12 mouse cellular contexts compared by ENCODE assay signal in genomic region chr8:47431263-47431662, GRCm38 (mm10). TPM values are rescaled to one million over a fixed set of nuclear protein-coding genes. Genes with fewer than 3 reads are reported as not detected.
DNase-seq lines count a peak whose midpoint lies in the region; ATAC-seq and TF ChIP-seq lines count a peak whose summit lies in the region.
"Had no signal": no experiment of that assay in that cellular context is flagged by ENCODE, and none has a peak within 500 bp of the region (broad histone marks: within the 10 kb centered on the region; RNA-seq: fewer than 3 reads in every experiment).

No protein-coding gene starts in this region.

- H3K4me3 ChIP-seq in midbrain, embryonic 15.5 days: no peak overlapping the region
- H3K4me3 ChIP-seq: gastrocnemius, adult 2 months; heart, embryonic 15.5 days; myocyte had no signal

- TF ChIP-seq CTCF in brain, embryonic 14.5 days (IDR thresholded peaks at IDR 0.05; ENCODE audit: borderline replicate concordance, extremely low read depth, insufficient read depth, insufficient read length): no peak

- H3K9ac ChIP-seq in midbrain, embryonic 15.5 days: no peak overlapping the region
- H3K9ac ChIP-seq: heart, embryonic 15.5 days; liver, embryonic 14.5 days had no signal

- WGBS in midbrain, embryonic 15.5 days: 67% methylated on average over 4 of the region's 4 CpGs

- peak; percentile 74 for ATAC-seq in midbrain, embryonic 15.5 days (replicated peaks)

- H3K36me3 ChIP-seq in midbrain, embryonic 15.5 days (replicated peaks): no peaks in the 10 kb centered on the region
- H3K36me3 ChIP-seq: heart, embryonic 15.5 days had no signal

- no peak overlapping the region for H3K4me2 ChIP-seq in midbrain, embryonic 15.5 days
- H3K4me2 ChIP-seq: heart, embryonic 15.5 days had no signal

- no peak for TF ChIP-seq POLR2A in brain, embryonic 14.5 days (IDR thresholded peaks at IDR 0.05; ENCODE audit: borderline replicate concordance, extremely low read depth, insufficient read depth, insufficient read length, poor library complexity, severe bottlenecking)

- no peaks in the 10 kb centered on the region for H3K4me1 ChIP-seq in midbrain, embryonic 15.5 days
- H3K4me1 ChIP-seq: heart, embryonic 15.5 days had no signal

- no peaks in the 10 kb centered on the region for H3K27me3 ChIP-seq in midbrain, embryonic 15.5 days (replicated peaks)
- H3K27me3 ChIP-seq: heart, embryonic 15.5 days had no signal

- no peaks in the 10 kb centered on the region for H3K9me3 ChIP-seq in midbrain, embryonic 15.5 days
- H3K9me3 ChIP-seq: heart, embryonic 15.5 days had no signal

- H3K27ac ChIP-seq in midbrain, embryonic 15.5 days: no peak overlapping the region
- H3K27ac ChIP-seq: gastrocnemius, adult 2 months; heart, embryonic 15.5 days; liver, embryonic 14.5 days had no signal

- DNase-seq in layer of hippocampus, adult 11-12 months (ENCODE audit: low spot score): peak; percentile 32
- no peak for DNase-seq in layer of hippocampus, adult 9-10 months (ENCODE audit: low spot score)
- peak; percentile 86 for DNase-seq in brain, embryonic 14.5 days (ENCODE audit: low read depth)
- DNase-seq in frontal cortex, postnatal 10 days (ENCODE audit: low spot score in 2 of 2): peak; percentile 39 to 65
- DNase-seq in adrenal gland, adult (ENCODE audit: inconsistent age in 2 of 2, low spot score in 1 of 2): no peak
- DNase-seq in embryo, embryonic 10.5 days (ENCODE audit: low spot score): no peak
- DNase-seq in kidney, postnatal 10 days: no peak
- DNase-seq: gastrocnemius, adult 2 months had no signal

RNA-seq across cellular contexts. Expression of gene Stox2, which starts 14.9 kb away (rescaled TPM):
- 23.8 and 44.9 TPM in 2 replicates for polyA plus RNA-seq in brain, embryonic 14.5 days (2012; rRNA removed)
- polyA plus RNA-seq in midbrain, embryonic 15.5 days (2015; fragmentation: Nextera tagmentation; extraction: Ambion mirVana): 51.3 and 51.9 TPM in 2 replicates
- polyA plus RNA-seq: myocyte had no signal

Comparison
In these comparisons a context has a peak if more than half of its experiments do, and no peak if none do; other contexts are left out.
1. DNase-seq: peak in layer of hippocampus, adult 11-12 months (single experiment), brain, embryonic 14.5 days (single experiment) and frontal cortex, postnatal 10 days (2 of 2); none in layer of hippocampus, adult 9-10 months (single experiment), adrenal gland, adult (0 of 2), embryo, embryonic 10.5 days (single experiment) and kidney, postnatal 10 days (single experiment).